Mouse (Mus musculus): ENCODE measurements around the gene Fbxl5.

DNA sequence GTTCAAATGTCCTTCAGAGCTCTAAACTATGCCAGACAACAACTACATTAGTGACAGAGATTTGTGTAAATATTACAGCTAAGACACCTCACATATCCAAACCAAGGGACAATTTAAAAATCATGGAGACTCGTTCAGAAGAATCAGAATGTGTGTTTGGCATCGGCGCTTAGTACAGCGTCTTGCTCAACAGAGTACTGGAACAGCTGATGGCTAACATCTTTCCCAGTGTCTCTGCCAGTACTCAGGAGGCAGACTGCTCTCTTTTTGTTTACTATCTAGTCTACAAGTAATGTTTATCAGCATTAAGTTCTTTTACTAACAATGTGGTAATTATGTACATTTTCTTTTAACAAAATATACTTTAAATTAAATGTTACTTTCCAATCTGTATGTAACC is 73.4 kb downstream of the Fbxl5 start:
- TF ChIP-seq CTCF (IDR thresholded peaks at IDR 0.05; ENCODE audit: extremely low read depth, insufficient read length, insufficient replicate concordance, low read depth, low read length) = no peak
- no peak for TF ChIP-seq POLR2A (IDR thresholded peaks at IDR 0.05; ENCODE audit: low read depth, low read length)

All from small intestine, adult 2 months (tissue).